Mouse (Mus musculus) right cerebral cortex, adult 18-20 months (tissue): ENCODE measurements around the gene Sec24d.

Source experiments
- DNase-seq: peaks from one replicate; pipeline ENCODE4 v3.0.0; 2022; ENCODE audit warnings: mixed read lengths

Sec24d gene

GRCm38 (mm10) chr3:123411821-123412578, 144.7 kb downstream of the Sec24d start:
- no peak for DNase-seq

GRCm38 (mm10) chr3:123413173-123413572, 145.9 kb downstream of the Sec24d start:
- DNase-seq, result no peak
